Comparison of ENCODE assay signal across 8 mouse cellular contexts in the genomic region with DNA sequence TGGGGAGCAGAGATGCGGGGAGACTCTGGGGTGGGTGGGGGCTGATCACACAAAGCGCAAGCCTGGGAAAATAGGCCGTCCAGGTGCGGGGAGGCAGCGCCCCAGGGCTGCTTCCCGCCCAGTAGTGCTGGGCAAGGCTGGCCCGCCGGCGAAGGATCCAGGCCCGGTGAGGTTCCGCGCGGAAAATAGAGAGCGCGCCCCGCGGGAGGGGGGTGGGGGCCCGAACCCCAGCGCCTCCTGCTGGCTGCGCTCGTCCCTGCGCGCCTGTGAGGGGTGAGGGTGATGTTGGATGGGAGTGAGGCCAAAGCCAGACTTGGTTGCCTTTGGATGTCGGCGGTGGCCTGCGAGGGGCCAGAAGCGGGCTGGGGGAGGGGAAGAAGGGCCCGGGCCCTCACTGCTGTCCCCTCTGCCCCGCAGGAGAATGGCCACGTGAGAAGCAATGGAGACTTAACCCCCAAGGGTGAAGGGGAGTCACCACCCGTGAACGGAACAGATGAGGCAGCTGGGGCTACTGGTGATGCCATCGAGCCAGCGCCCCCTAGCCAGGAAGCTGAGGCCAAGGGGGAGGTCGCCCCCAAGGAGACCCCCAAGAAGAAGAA. TPM values are rescaled to one million over a fixed set of nuclear protein-coding genes. Genes with fewer than 3 reads are reported as not detected.
DNase-seq lines count a peak whose midpoint lies in the region; ATAC-seq lines count a peak whose summit lies in the region.

No protein-coding gene starts in this region.

- ATAC-seq in intestine, embryonic 16.5 days = peak; percentile 55
- peak; percentile 66 for ATAC-seq in lung, embryonic 16.5 days (ENCODE audit: low read depth)

- H3K4me1 ChIP-seq in intestine, embryonic 16.5 days (ENCODE audit: control insufficient read depth, insufficient read depth, low read length) = peaks cover 18% of the 10 kb centered on the region
- peaks cover 26% of the 10 kb centered on the region for H3K4me1 ChIP-seq in lung, embryonic 16.5 days (replicated peaks; ENCODE audit: control insufficient read depth, insufficient read depth, low read length)

- H3K4me2 ChIP-seq in intestine, embryonic 16.5 days (ENCODE audit: low read depth, low read length) = peak overlapping the region; percentile 77
- H3K4me2 ChIP-seq in lung, embryonic 16.5 days (ENCODE audit: low read depth, low read length) = peak overlapping the region; percentile 77

- DNase-seq in left cerebral cortex, postnatal 10 days (ENCODE audit: extremely low spot score in 1 of 2, low spot score in 2 of 2) = peak; percentile 63 to 82
- DNase-seq in left cerebral cortex, adult 8-10 months (ENCODE audit: low spot score in 2 of 2) = no peak
- peak; percentile 39 for DNase-seq in brain, adult 2 months (ENCODE audit: low read depth, low spot score)
- DNase-seq in gastrocnemius, postnatal 25 days = peak; percentile 26
- DNase-seq in ovary, postnatal 14 days (ENCODE audit: low spot score) = peak; percentile 65
- DNase-seq in thymus, postnatal 4 days = peak; percentile 92

- H3K27ac ChIP-seq in intestine, embryonic 16.5 days (ENCODE audit: low read length) = peak overlapping the region; percentile 85
- H3K27ac ChIP-seq in lung, embryonic 16.5 days (ENCODE audit: low read length) = peak overlapping the region; percentile 94

- WGBS in intestine, embryonic 16.5 days = 0% methylated on average over 34 of the region's 35 CpGs
- 0% methylated on average over 32 of the region's 35 CpGs for WGBS in lung, embryonic 16.5 days

- intact Hi-C loops in left cerebral cortex, postnatal 10 days (cut with DNase I) = no loop called here

- no peaks in the 10 kb centered on the region for H3K27me3 ChIP-seq in intestine, embryonic 16.5 days (replicated peaks; ENCODE audit: control insufficient read depth, insufficient read depth, low read length)
- H3K27me3 ChIP-seq in lung, embryonic 16.5 days (ENCODE audit: control insufficient read depth, insufficient read depth, low read depth, low read length) = no peaks in the 10 kb centered on the region

- no peaks in the 10 kb centered on the region for H3K9me3 ChIP-seq in intestine, embryonic 16.5 days (ENCODE audit: control insufficient read depth, low read length)
- no peaks in the 10 kb centered on the region for H3K9me3 ChIP-seq in lung, embryonic 16.5 days (ENCODE audit: control insufficient read depth, low read length)

- H3K4me3 ChIP-seq in intestine, embryonic 16.5 days (ENCODE audit: low read length) = peak overlapping the region; percentile 97
- H3K4me3 ChIP-seq in lung, embryonic 16.5 days (ENCODE audit: low read length) = peak overlapping the region; percentile 96

- peak overlapping the region; percentile 99 for H3K9ac ChIP-seq in intestine, embryonic 16.5 days (ENCODE audit: low read depth, low read length)
- peak overlapping the region; percentile 99 for H3K9ac ChIP-seq in lung, embryonic 16.5 days (ENCODE audit: low read length)

- peaks cover 8% of the 10 kb centered on the region; the same call in 1 of the 2 replicates for H3K36me3 ChIP-seq in intestine, embryonic 16.5 days (ENCODE audit: control insufficient read depth, insufficient read depth, low read length)
- peaks cover 14% of the 10 kb centered on the region for H3K36me3 ChIP-seq in lung, embryonic 16.5 days (ENCODE audit: control insufficient read depth, insufficient read depth, low read length)

RNA-seq across cellular contexts. Expression of a gene that starts 1.0 kb away (rescaled TPM):
- total RNA-seq in left cerebral cortex, postnatal 10 days (2021) = 100 to 1,000 TPM; 884 to 935 TPM
- 10 to 100 TPM; 37.4 to 69.7 (median 61.1) TPM for total RNA-seq in left cerebral cortex, adult 8-10 months (2022)
- 1 to 10 TPM; 1.6 to 2.8 TPM for total RNA-seq in gastrocnemius, postnatal 25 days (2021)
- polyA plus RNA-seq in intestine, embryonic 16.5 days (2015; fragmentation: Nextera tagmentation; extraction: Ambion mirVana) = 289 and 312 TPM in 2 replicates
- 506 and 544 TPM in 2 replicates for polyA plus RNA-seq in lung, embryonic 16.5 days (2015; fragmentation: Nextera tagmentation; extraction: Ambion mirVana)

RNA-seq across cellular contexts. Expression of a gene that starts 23.4 kb away (rescaled TPM):
- 1 to 10 TPM in 1 of 2 experiments, not detected in 1; 1.8 TPM for total RNA-seq in left cerebral cortex, postnatal 10 days (2021)
- not detected for total RNA-seq in left cerebral cortex, adult 8-10 months (2022)
- total RNA-seq in gastrocnemius, postnatal 25 days (2021) = not detected
- not detected in 2 replicates for polyA plus RNA-seq in intestine, embryonic 16.5 days (2015; fragmentation: Nextera tagmentation; extraction: Ambion mirVana)
- polyA plus RNA-seq in lung, embryonic 16.5 days (2015; fragmentation: Nextera tagmentation; extraction: Ambion mirVana) = not detected in 2 replicates

RNA-seq across cellular contexts. Expression of a gene that starts 23.6 kb away (rescaled TPM):
- 1 to 10 TPM in 1 of 2 experiments, under 1 TPM in 1; 0.36 to 1.1 TPM for total RNA-seq in left cerebral cortex, postnatal 10 days (2021)
- under 1 TPM; 0.38 to 0.60 (median 0.46) TPM for total RNA-seq in left cerebral cortex, adult 8-10 months (2022)
- total RNA-seq in gastrocnemius, postnatal 25 days (2021) = not detected
- polyA plus RNA-seq in intestine, embryonic 16.5 days (2015; fragmentation: Nextera tagmentation; extraction: Ambion mirVana) = not detected in 2 replicates
- not detected in 2 replicates for polyA plus RNA-seq in lung, embryonic 16.5 days (2015; fragmentation: Nextera tagmentation; extraction: Ambion mirVana)

RNA-seq across cellular contexts. Expression of a gene that starts 28.1 kb away (rescaled TPM):
- 10 to 100 TPM; 29.4 to 33.0 TPM for total RNA-seq in left cerebral cortex, postnatal 10 days (2021)
- total RNA-seq in left cerebral cortex, adult 8-10 months (2022) = 10 to 100 TPM; 22.3 to 28.6 (median 25.9) TPM
- total RNA-seq in gastrocnemius, postnatal 25 days (2021) = 1 to 10 TPM; 9.6 to 9.9 TPM
- 196 and 207 TPM in 2 replicates for polyA plus RNA-seq in intestine, embryonic 16.5 days (2015; fragmentation: Nextera tagmentation; extraction: Ambion mirVana)
- 243 and 247 TPM in 2 replicates for polyA plus RNA-seq in lung, embryonic 16.5 days (2015; fragmentation: Nextera tagmentation; extraction: Ambion mirVana)

RNA-seq across cellular contexts. Expression of a gene that starts 53.0 kb away (rescaled TPM):
- 10 to 100 TPM; 40.8 to 46.6 TPM for total RNA-seq in left cerebral cortex, postnatal 10 days (2021)
- total RNA-seq in left cerebral cortex, adult 8-10 months (2022) = 10 to 100 TPM; 54.0 to 70.8 (median 55.5) TPM
- 10 to 100 TPM; 25.6 to 26.9 TPM for total RNA-seq in gastrocnemius, postnatal 25 days (2021)
- 24.5 and 24.7 TPM in 2 replicates for polyA plus RNA-seq in intestine, embryonic 16.5 days (2015; fragmentation: Nextera tagmentation; extraction: Ambion mirVana)
- polyA plus RNA-seq in lung, embryonic 16.5 days (2015; fragmentation: Nextera tagmentation; extraction: Ambion mirVana) = 25.5 and 29.2 TPM in 2 replicates

Comparison
In these comparisons a context has a peak if more than half of its experiments do, and no peak if none do; other contexts are left out.
1. DNase-seq: peak in left cerebral cortex, postnatal 10 days (2 of 2), brain, adult 2 months (single experiment), gastrocnemius, postnatal 25 days (single experiment), ovary, postnatal 14 days (single experiment) and thymus, postnatal 4 days (single experiment); none in left cerebral cortex, adult 8-10 months (0 of 2).
2. RNA of a gene that starts 1.0 kb away (total RNA-seq): 884 to 935 TPM in left cerebral cortex, postnatal 10 days; 37.4 to 69.7 TPM in left cerebral cortex, adult 8-10 months and 1.6 to 2.8 TPM in gastrocnemius, postnatal 25 days; every median in the first group is over 10 times any median in the second.